Mouse (Mus musculus): Measurements from ENCODE around the gene Fam57b. TPM values are rescaled to one million over a fixed set of nuclear protein-coding genes. Genes with fewer than 3 reads are reported as not detected.
A peak's percentile ranks its signal among the peaks of the same experiment; 100 is the strongest.

The Fam57b gene
- total RNA-seq (2012; rRNA removed) = 1.9 and 2.5 TPM in 2 replicates

- Histone ChIP-seq H3K4me1 (ENCODE audit: control insufficient read depth in 2 of 2, insufficient read depth in 2 of 2, low read length in 2 of 2, poor library complexity in 1 of 2) (peaks cover 0 to 13% of the 10 kb centered on the region in 2 experiments; a peak in 1 of 4 replicates), H3K27ac (ENCODE audit: insufficient read depth, low read depth, low read length, poor library complexity, severe bottlenecking) (peak within 1 kb of the TSS; percentile 70), H3K9me3 (ENCODE audit: control insufficient read depth, insufficient read depth, low read depth, low read length) (no peaks in the 10 kb centered on the region), H3K9ac (ENCODE audit: insufficient read depth, low read depth, low read length, poor library complexity, severe bottlenecking) (peak within 1 kb of the TSS; percentile 89), H3K4me3 (ENCODE audit: insufficient read depth in 1 of 2, low read depth in 1 of 2, low read length in 2 of 2, poor library complexity in 1 of 2, severe bottlenecking in 1 of 2) (peak within 1 kb of the TSS; percentile 91 to 96), H3K36me3 (ENCODE audit: control insufficient read depth, insufficient read depth, low read length, poor library complexity, severe bottlenecking) (peaks cover 36% of the 10 kb centered on the region)
- in situ Hi-C loops (cut with MboI; ENCODE audit: low sequenced_read_pairs in 2 of 2, unreplicated experiment in 2 of 2) = no loop called here
- TF ChIP-seq CHD2 (IDR thresholded peaks at IDR 0.05; ENCODE audit: low read depth, low read length) = no peak
- no peak for TF ChIP-seq ZC3H11A (IDR thresholded peaks at IDR 0.05; ENCODE audit: borderline replicate concordance, low read depth, low read length)
- no peak for TF ChIP-seq ZNF384 (IDR thresholded peaks at IDR 0.05; ENCODE audit: low read depth, low read length)
- TF ChIP-seq HCFC1 (IDR thresholded peaks at IDR 0.05; ENCODE audit: borderline replicate concordance, insufficient read depth, low read length) = no peak
- TF ChIP-seq MAFK (IDR thresholded peaks at IDR 0.05; ENCODE audit: insufficient read depth, low read depth, low read length) = no peak
- no peak for DNase-seq (ENCODE audit: low read depth, low spot score)
These were observed at the start of gene Fam57b for GRCm38 (mm10) chr7:126797411-126798126. Gene Fam57b, plus strand, starts transcription at chr7:126797668.

DNA sequence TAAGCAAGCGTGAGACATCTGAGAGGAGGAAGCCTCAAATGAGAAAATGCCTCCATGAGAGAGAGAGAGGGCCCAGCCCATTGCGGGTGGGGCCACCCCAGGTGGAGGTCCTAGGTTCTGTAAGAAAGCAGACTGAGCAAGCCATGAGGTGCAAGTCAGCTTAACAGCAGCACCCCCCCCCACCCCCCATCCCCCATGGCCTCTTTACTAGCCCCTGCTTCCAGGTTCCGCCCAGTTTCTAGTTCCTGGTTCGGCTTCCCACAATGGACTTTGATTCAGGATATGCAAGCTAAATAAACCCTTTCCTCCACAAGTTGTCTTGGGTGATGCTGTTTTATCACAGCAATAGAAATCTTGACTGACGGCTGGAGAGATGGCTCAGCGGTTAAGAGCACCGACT lies 48.6 kb upstream of the Fam57b start:
- in situ Hi-C loops (cut with MboI; ENCODE audit: low sequenced_read_pairs in 2 of 2, unreplicated experiment in 2 of 2) = no loop called here
- no peak overlapping the region for H3K9ac ChIP-seq (ENCODE audit: insufficient read depth, low read depth, low read length, poor library complexity, severe bottlenecking)
- no peaks in the 10 kb centered on the region for H3K9me3 ChIP-seq (ENCODE audit: control insufficient read depth, insufficient read depth, low read depth, low read length)
- H3K36me3 ChIP-seq (ENCODE audit: control insufficient read depth, insufficient read depth, low read length, poor library complexity, severe bottlenecking) = no peaks in the 10 kb centered on the region
- H3K4me1 ChIP-seq (ENCODE audit: control insufficient read depth in 2 of 2, insufficient read depth in 2 of 2, low read length in 2 of 2, poor library complexity in 1 of 2) = peaks cover 2 to 10% of the 10 kb centered on the region in 2 experiments
- no peak for TF ChIP-seq CHD2 (IDR thresholded peaks at IDR 0.05; ENCODE audit: low read depth, low read length)
- TF ChIP-seq MAFK (IDR thresholded peaks at IDR 0.05; ENCODE audit: insufficient read depth, low read depth, low read length) = no peak
- TF ChIP-seq ZNF384 (IDR thresholded peaks at IDR 0.05; ENCODE audit: low read depth, low read length) = no peak
- TF ChIP-seq HCFC1 (IDR thresholded peaks at IDR 0.05; ENCODE audit: borderline replicate concordance, insufficient read depth, low read length) = no peak
- no peak for TF ChIP-seq ZC3H11A (IDR thresholded peaks at IDR 0.05; ENCODE audit: borderline replicate concordance, low read depth, low read length)
- H3K4me3 ChIP-seq (ENCODE audit: insufficient read depth in 1 of 2, low read depth in 1 of 2, low read length in 2 of 2, poor library complexity in 1 of 2, severe bottlenecking in 1 of 2) = no peak overlapping the region
- no peak for DNase-seq (ENCODE audit: low read depth, low spot score)
- no peak overlapping the region for H3K27ac ChIP-seq (ENCODE audit: insufficient read depth, low read depth, low read length, poor library complexity, severe bottlenecking)

GRCm38 (mm10) chr7:126749582-126750343 lies 47.7 kb upstream of the Fam57b start:
- in situ Hi-C loops (cut with MboI; ENCODE audit: low sequenced_read_pairs in 2 of 2, unreplicated experiment in 2 of 2) = no loop called here
- Histone ChIP-seq H3K27ac (ENCODE audit: insufficient read depth, low read depth, low read length, poor library complexity, severe bottlenecking) (no peak overlapping the region), H3K4me1 (ENCODE audit: control insufficient read depth in 2 of 2, insufficient read depth in 2 of 2, low read length in 2 of 2, poor library complexity in 1 of 2) (peaks cover 6 to 13% of the 10 kb centered on the region in 2 experiments), H3K4me3 (ENCODE audit: insufficient read depth in 1 of 2, low read depth in 1 of 2, low read length in 2 of 2, poor library complexity in 1 of 2, severe bottlenecking in 1 of 2) (no peak overlapping the region), H3K9me3 (ENCODE audit: control insufficient read depth, insufficient read depth, low read depth, low read length) (no peaks in the 10 kb centered on the region), H3K36me3 (ENCODE audit: control insufficient read depth, insufficient read depth, low read length, poor library complexity, severe bottlenecking) (no peaks in the 10 kb centered on the region), H3K9ac (ENCODE audit: insufficient read depth, low read depth, low read length, poor library complexity, severe bottlenecking) (no peak overlapping the region)
- no peak for DNase-seq (ENCODE audit: low read depth, low spot score)
- TF ChIP-seq ZC3H11A (IDR thresholded peaks at IDR 0.05; ENCODE audit: borderline replicate concordance, low read depth, low read length) = no peak

- H3K4me3 ChIP-seq (ENCODE audit: insufficient read depth in 1 of 2, low read depth in 1 of 2, low read length in 2 of 2, poor library complexity in 1 of 2, severe bottlenecking in 1 of 2) = 0 out of 4 replicates have a peak overlapping the region, but pooled peaks of 1 of the 2 experiments have one; percentile 0
- in situ Hi-C loops (cut with MboI; ENCODE audit: low sequenced_read_pairs in 2 of 2, unreplicated experiment in 2 of 2) = no loop called here
- peak overlapping the region; percentile 48; the same call in 1 of the 2 replicates for H3K9ac ChIP-seq (ENCODE audit: insufficient read depth, low read depth, low read length, poor library complexity, severe bottlenecking)
- DNase-seq (ENCODE audit: low read depth, low spot score) = peak; percentile 94
- no peaks in the 10 kb centered on the region for H3K36me3 ChIP-seq (ENCODE audit: control insufficient read depth, insufficient read depth, low read length, poor library complexity, severe bottlenecking)
- peaks cover 3 to 5% of the 10 kb centered on the region in 2 experiments; a peak in 2 of 4 replicates for H3K4me1 ChIP-seq (ENCODE audit: control insufficient read depth in 2 of 2, insufficient read depth in 2 of 2, low read length in 2 of 2, poor library complexity in 1 of 2)
- H3K27ac ChIP-seq (ENCODE audit: insufficient read depth, low read depth, low read length, poor library complexity, severe bottlenecking) = no peak overlapping the region
- no peaks in the 10 kb centered on the region for H3K9me3 ChIP-seq (ENCODE audit: control insufficient read depth, insufficient read depth, low read depth, low read length)
- TF ChIP-seq ZC3H11A (IDR thresholded peaks at IDR 0.05; ENCODE audit: borderline replicate concordance, low read depth, low read length) = 0 out of 2 replicates have a peak, but pooled peaks have one; percentile 36
- no peak for TF ChIP-seq HCFC1 (IDR thresholded peaks at IDR 0.05; ENCODE audit: borderline replicate concordance, insufficient read depth, low read length)
These were observed 42.6 kb upstream of the Fam57b start for GRCm38 (mm10) chr7:126754866-126755265.

Data from ES-E14 (cell line).